Mouse (Mus musculus) 3T3-L1 (cell line): Measurements from ENCODE around the gene Xpo5.

Experiments used
- DNase-seq: peaks from one replicate; pipeline ENCODE4 v3.0.0-alpha.2; 2015; ENCODE audit warnings: low read depth, low spot score

The Xpo5 gene

DNA sequence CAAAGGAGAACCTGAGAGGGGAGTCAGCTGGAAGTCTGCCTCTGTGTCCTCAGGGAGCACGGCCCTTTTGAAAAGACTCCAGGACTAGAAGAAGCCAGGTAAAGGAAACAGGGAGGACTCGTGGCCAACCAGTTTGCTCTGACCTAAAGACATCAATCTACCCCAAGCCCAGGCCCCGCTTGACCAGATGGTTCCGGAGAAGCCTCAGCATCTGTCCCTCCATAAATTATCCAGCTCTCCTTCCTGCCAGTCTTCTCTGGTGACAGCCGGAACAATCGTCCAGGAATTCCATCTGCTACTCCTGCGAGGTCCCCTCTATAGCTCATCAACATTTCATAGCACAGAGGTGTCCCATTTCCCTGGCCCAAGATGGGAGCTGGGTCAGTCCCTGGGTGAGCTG, 82.1 kb downstream of the Xpo5 start:
- no peak for DNase-seq

DNA sequence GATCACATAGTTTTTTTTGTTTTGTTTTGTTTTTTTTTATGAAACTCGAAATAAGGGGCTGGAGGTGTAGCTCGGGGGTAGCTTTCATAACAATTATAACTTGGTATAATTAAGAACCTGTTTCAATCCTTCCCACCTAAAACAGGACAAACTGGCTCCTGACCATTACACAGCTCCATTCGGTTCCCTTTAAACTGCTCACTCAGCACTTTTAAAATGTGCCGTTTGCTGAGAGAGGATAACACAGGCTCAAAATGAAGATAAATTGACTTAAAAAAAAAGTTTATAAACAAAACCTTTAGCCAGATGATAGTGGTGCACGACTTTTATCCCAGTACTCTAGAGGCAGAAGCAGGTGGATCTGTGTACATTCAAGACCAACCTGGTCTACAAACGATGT, 82.8 kb downstream of the Xpo5 start:
- no peak for DNase-seq

DNA sequence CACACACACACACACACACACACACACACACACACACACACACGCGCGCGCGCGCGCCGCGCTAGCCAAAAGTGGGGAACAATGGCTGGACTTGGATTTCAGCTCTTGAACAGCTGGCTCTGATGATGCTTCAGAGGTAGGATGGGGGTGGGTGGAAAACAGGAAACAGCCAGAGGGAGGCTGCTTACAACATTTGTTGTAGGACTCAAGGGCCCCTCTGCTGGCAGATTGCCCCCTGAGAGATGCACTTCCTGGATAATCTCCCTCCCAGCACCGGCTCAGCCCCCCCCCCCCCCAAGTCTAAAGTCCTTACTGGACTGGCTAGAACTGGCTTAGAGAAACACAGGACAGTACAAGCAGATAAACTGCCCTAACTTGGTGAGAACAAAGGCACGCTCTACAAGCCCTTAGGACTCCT, 85.1 kb downstream of the Xpo5 start:
- DNase-seq: peak; percentile 90
